Mouse (Mus musculus) layer of hippocampus, adult 18-20 months (tissue): ENCODE data around the gene Pex5. TPM values are rescaled to one million over a fixed set of nuclear protein-coding genes. Genes with fewer than 3 reads are reported as not detected.
A peak's percentile ranks its signal among the peaks of the same experiment; 100 is the strongest.

ENCODE experiments used
- DNase-seq, 2 experiments: peaks; one replicate each; pipeline ENCODE4 v3.0.0; 2022; ENCODE audit warnings: low spot score in 2 of 2
- long read RNA-seq: library from polyadenylated mRNA; stranded (forward); transcript quantifications from one replicate; pipeline ENCODE4 v2.0.0, GENCODE M21; 2021
- total RNA-seq, 2 experiments: library from RNA; stranded (reverse); gene quantifications; 2 replicates each; pipeline ENCODE4 v1.2.3; 2021

Pex5 gene
- 10 to 100 TPM; 54.2 to 57.3 TPM for total RNA-seq
- long read RNA-seq, transcript Pex5-201 (16 exons, 3,139 nt) = minor isoform, 33 of 98 reads
- long read RNA-seq, transcript Pex5-202 (15 exons, 3,073 nt) = major isoform, 42 of 98 reads
- long read RNA-seq, partial matches to known transcripts = 10 of 98 reads
- long read RNA-seq, other reads (novel, unspliced or antisense) = 13 of 98 reads

DNA sequence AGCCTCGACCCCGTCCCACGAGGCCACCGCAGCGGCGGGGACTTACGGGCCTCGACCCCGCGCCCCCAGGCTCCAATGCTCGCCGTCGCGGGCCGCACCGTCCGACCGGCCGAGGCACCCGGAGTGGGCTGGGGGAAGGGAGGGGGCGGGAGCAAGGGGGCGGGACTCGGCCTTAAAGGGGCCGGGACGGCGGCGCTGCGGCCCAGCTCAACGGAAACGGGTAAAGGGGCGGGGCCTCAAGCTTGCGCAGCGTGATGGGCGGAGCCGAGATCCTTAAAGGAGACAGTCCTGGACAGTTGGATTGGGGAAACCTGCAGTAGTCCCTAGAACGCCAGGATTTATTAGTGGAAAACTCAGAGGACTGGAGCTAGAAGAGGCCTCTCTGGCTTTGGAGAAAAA, at the start of gene Pex5:
TSS of gene Pex5 (minus strand) at position 141 of the 399 bp plus-strand sequence.
- DNase-seq = peak; percentile 92 to 97

DNA sequence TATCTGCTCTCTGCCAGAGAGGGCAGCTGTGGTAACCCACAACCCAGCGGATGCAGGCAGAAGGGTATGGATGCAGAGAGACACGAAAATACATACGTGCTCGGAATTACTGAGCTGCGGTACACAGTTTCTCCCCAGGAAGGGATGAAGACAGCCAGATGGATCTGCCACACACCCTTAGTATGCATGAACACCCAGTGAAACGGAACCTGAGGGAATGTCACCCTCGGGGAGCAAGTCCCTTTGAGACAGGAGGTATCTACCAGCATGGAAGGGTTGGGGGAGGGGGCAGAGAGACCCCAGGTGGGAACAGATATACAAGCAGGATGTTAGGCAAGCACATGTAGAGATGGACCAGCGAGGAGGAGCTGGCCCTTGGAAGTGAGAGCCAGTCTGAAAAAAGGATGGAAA, 49.0 kb upstream of the Pex5 start:
- DNase-seq = peak in 1 of 2 experiments; percentile 35

DNA sequence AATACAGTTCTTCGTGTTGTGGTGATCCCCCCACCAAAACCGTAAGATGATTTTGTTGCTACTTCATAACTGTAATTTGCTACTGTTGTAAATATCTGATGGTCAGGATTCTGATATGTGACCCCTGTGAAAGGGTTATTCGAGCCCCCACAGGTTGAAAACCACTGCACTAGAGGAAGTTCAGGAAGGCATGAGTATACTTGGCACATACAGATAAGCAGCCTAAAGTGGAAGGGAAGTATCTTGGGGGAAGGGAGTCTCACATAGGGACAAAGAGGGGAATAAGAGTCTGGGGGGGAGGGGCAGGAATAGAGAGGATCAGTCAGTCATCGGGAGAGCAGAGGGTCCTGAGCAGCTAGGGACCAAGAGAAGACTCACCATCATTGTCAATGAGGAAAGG, 44.5 kb upstream of the Pex5 start:
- DNase-seq = no peak

DNA sequence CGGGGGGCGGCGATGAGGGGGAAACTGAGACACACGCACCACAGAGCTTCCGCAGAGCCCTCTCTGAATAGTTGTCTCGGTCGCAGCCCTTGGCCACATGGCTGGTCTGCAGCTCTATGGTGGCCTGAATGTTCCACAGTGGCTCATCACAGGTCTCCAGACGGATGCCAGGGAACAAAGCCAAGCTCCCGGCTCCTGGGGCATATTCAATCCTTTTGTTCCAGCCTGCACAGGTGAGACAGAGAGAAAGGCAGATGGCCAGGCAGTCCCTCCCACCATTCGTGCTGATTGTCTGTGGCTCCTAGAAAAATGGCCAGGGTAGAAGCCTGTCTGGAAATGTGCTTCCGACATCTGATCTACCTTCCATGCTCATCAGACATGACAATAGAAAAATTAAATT, 43.6 kb upstream of the Pex5 start:
- no peak for DNase-seq

DNA sequence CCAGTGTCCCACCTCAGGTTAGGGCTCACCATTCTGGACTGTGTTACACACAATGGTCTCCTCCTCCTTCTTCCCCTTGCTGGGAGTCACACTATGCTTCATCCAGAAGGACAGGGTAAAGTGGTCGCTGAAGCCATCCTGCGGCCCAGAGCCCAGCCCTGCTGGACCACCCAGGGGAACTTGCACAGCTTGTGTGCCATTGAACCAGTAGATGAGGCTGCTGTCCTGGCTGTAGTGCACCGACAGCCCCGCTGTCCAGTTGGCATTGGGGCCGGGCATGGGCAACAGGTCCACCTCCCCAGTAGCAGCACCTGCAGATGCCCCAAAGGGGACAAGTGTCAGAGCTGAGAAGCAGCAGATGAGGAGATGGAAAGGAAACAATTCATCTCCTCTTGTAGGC, 43.0 kb upstream of the Pex5 start:
- no peak for DNase-seq

DNA sequence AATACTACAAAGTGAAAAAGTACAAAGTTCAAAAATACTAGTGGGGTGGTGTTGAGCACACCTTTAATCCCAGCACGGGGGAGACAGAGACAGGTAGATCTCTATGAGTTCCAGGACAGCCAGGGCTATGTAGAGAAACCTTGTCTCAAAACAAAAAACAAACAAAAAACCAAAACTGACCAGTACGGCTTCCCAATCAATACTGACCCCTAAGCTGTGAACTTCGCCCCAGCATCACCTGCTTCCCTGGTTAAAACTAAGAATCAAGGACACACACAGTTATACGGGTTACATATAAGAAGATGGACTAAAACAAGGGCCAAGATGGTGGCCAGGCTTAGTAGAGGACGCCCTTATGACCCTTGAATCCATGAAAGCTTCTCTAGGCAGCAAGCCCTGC, 41.4 kb upstream of the Pex5 start:
- no peak for DNase-seq

DNA sequence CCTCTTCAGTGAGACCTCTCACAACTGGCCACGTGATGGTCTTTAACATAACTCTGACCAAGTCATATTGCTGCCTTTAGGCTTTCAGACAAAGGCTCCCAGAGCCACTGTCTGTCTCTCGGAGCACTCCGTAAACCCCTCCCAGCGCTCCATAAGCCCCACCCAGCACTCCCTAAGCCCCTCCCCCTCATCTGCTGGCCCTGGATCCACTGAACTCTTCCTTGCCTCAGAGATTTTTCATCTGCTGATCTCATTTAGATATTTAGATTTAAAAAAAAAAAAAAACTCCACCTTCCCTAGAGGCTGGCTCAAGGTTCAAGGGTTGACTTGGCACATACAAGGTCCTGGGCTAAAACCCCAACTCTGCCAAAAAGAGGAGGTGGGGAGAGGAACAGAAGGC, 38.9 kb upstream of the Pex5 start:
- no peak for DNase-seq

DNA sequence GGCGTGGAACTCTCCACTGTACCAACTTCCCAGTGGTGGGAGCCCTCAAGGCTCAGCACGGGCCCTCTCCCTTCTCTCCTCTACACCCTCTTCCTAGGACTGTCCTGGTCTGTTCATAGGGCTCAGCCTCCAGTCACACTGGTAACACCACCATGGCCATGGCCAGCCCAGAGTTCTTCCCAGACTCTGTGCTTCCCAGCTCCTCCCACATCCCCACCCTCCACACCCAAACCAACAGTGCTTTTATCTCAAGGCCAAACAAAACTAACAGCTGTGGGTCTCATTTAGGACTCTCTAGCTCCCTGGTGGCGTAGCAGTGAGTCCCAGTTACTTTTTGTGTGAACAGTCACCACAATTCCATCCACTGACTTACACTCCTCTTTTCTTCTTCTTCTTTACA, 37.1 kb upstream of the Pex5 start:
- DNase-seq = no peak

DNA sequence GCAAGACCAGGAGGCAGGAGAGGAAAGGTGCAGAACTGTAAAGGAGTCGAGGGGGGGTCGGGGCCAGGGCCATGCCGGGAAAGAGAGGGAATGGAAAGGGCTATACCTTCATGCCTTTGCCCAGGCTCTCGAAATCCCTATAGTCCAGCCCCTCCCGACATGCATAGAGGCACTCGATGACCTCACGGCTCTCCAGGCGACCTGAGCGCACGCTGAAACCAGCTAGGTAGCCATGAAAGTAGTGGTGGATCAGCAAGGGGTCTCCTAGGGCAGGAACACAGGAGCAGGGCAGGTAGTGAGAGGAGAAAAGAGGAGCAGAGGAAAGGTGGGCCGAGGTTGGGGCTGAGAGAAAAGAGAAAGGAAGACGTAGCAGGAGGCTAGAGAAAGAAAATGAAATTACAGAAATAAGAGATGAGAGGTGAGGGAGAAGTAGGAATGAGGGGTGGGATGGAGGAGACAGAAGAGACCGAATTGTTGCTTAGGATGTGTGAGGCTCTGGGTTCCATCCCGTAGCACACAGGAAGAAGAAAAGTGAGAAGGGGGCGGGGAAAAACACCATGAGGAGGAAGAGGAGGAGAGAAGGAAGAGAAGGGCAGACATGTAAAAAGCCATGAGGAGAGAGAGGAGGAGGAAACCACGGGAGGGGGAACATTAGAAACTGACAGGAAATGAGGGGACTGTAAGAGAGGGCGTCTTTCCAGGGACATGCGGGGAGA, 35.0 kb upstream of the Pex5 start:
- no peak for DNase-seq

DNA sequence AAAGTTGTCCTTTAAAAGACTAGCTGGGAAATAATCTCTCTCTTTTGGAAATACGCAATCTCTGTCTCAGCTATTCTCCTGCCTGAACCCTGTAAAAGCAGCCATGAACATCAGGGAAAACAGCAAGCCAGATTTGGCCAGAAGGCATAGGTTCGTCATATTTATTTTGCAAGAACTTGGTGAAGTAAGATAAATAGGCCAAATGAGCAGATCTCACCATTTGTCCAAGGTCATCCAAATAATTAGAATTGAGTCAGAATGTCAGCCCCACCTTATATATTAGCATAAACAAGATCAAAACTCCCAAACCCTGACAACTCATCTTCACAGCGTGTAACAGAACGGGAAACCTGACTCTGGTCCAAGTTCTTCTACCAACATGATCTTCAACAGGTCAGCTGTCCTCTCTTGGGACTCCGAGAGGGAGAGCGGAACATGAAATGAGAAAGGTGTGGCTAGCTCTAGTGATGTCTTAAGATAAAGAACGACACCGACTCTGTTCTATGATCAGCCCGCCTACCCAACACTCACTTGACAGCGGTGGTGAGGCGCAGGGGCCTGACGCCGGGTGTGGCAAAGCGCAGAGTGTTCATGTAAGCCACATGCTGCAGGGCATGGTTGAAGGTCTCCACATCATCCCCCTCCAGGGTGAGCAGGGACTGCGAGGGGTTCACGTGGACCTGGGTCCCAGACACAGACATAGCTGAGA, 34.2 kb upstream of the Pex5 start:
- no peak for DNase-seq

DNA sequence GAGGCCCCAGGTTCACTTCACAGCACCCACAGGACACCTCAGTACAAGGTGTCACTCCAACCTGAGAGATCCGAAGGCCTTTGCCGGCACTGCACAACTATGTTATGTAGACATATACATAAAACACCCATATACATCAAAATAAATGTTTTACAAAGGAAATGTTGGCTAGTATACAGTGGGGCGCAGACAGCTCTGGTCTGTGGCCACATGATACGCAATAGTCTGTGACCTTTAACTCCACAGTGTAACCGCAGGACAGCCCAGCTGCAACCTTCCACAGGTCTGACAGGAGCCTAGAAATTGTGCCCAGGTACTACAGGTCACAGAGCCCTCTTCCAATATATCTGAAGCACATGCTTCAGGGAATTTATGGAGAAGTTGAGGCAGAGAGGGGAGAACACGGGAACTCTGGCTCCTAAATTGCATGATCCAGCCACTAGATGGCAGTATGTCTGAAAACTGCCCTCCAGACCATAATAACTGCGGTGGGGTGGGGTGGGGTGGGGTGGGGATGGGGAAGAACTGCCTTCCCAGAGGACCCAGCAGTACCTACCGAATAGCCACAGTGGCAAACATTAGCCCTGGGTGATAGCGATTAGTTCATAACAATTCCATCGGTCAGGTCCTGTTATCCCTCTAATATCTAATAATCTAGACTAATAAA, 33.5 kb upstream of the Pex5 start:
- no peak for DNase-seq

DNA sequence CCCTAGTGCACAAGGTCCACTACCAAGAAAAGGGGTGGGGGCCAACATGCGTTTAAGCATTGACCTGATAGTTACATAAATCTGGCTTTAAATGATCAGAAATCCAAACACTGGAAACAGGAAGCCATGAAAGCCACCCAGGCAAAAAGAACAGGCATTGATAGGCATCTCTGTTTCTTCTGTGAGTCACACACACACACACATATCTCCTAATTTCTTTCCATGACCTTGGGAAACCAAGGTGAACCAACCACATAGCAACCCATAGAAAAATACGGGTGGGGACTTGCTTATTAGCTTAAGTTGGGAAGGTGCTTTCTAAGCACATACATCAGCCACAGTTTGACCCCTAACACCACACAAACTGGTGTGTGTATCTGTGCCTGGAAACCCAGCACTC, 32.5 kb upstream of the Pex5 start:
- DNase-seq = no peak

DNA sequence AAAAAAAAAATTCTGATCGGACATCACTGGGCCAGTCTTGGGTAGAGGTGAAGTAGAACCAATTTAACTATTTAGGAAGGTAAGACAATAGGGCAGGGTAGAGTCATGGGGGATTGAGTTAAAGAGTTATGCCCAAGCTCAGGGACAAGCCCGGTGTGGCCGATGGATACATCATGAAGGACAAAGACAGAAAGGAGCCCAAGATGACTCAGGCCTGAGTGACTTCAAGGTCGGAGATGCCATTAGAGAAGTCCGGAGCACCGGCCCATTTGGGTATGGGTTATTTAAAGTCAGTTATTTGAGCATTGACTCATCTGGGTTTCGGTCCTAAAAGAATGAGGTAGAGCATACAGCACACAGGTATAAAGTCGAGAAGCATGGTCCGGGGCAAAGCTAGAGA, 31.6 kb upstream of the Pex5 start:
- no peak for DNase-seq

DNA sequence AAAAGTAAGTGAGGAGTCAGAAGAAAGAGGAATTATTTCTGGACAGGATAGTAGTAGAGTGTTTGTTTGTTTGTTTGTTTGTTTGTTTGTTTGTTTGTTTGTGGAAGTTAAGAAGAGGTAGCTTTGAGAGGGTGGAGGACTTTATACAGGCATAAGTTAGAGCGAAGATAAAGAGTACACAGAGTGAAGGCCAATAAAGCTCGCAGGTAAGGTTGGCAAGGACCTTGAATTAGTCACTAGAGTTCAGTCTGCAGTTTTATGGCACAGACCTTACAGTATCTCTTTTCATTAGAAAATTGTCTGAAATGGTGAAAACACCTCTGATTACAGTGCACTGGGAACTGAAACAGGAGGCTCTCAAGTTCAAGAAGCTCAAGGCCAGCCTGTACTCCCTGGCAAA, 31.2 kb upstream of the Pex5 start:
- no peak for DNase-seq

DNA sequence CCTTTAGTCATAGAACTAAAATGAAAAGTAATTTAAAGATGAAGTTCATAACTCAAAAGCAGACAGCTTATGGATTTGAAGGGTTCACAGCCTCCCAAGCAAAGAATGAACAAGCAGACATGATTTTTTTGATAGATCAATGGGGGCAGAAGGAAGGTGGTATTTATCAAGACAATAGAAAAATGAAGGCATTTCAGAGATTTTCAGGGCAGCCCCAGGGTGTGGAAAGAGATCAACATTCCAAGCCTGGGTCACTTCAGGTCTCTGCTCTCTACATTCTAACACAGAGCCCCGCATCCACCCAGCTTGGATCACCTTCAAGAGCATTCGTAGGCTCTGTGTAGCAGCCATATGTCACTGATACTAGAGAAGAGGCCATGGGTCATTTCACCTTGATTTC, 28.5 kb upstream of the Pex5 start:
- DNase-seq = no peak

DNA sequence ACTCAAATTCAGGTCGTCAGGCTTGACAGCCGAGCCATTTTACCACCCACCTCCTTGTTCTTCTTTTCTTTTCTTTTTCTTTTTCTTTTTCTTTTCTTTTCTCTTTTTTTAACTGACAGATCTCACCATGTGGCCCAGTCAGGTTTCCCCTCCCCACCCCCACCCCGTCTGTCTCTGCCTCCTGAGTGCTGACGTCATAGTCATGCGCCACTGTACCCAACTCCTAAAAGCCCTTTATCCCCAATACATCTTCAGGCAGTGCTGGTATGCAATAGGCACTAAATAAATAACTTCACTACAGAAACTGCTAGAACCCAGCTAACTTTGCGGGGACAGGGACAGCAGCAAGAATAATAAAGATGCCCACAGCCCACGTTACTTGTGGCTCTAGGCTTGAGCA, 21.4 kb upstream of the Pex5 start:
- DNase-seq = no peak

DNA sequence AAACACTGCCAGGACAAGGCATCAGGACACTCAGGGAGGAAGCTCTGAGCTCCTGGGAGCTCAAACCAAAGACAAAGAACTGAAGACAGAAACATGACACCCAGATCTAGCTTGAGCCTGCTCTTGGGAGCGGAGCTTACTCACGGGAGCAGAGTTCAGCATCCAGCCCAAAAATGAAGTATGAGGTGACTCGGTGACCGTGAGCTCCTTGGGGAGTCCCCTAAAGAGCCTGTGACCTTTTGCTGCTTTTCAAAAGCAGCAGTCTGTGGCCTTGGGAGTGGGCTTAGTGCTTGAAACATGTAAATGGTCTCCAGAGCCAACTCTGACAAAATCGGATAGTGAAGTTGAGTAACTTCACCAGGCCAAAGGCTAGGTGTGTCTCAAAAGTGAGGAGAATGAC, 20.3 kb upstream of the Pex5 start:
- DNase-seq = no peak

DNA sequence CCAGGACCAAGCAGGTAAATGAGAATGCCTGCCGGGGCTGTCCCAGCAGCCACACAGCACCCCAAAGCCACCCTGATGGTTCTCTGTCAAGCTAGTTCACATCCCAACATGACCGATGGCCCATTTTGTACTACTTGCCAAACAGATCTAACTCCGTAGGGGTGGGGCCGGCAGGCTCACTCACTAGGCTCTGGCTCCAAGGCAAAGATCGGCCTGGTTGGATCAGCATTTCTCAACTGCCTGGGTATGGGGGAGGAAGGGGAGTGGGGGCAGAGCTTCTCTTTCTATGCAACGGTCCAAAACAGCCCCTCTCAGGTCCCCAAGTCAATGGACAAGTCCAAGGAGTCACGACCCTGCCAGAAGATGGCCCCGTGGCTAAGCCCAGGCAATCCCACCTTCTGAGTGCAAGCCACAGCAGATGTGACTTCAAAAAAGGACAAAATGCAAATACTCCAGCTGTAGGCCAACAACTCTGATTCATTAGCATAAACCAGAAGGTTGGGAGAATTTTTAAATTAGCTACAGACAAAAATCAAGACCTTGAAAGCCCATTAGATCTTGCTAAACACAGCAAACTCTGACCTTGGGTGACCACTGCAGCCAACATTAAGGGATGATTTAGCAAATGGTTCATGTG, 18.9 kb upstream of the Pex5 start:
- no peak for DNase-seq

DNA sequence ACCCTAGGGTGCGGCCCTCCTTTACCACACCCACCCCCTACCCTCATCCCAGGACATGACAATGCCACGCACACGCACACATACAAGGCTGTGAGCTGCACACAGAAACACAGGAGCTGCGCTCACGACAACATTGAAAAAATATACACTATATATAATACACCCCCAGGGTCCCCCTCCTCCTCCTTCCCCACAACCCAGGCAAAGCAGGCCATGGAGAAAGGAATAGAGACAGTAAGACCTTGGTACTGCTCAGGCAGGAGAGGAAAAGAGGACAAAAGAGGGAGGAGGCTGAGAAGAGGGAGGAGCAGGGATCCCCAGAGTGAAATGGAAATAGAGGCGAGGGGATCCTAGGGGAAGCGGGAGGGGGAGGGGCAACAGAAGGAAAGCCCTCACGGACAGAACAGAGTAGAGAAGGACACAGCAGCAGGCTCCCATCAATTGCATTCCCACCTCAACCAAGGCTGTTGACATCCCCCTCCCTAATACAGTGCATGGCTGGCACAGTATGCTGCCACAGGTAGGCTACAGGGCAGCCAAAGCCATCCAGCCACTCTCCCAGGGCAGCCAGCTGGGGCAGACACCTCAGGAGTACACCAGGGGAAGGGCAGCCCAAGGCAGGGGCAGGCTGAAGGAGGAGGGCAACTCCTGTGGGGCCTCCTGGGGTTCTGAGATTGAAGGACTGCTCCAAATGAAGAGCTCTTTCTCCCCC, 16.1 kb upstream of the Pex5 start:
- no peak for DNase-seq

DNA sequence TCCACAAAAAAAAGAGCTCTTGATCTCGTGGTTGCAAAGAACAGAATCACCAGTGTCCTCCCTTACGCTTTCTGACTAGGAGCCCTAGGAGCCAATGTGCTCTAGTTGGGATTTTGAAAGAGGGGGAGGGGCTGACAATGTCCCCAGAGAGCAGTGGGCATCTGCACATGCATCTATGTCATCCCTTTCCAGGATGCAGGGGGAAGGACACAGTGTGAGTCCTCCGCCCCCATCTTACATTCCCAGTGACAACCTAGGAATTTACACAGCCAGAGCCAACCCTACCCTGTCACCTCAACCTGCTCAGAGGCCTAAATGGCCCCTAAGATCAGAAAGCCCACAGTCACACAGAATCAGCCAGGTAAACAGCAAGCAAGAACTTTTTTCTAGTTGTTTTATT, 15.5 kb upstream of the Pex5 start:
- DNase-seq = no peak
